Mouse (Mus musculus) heart, embryonic 14.5 days (tissue): ENCODE measurements at regions not wholly inside any gene's neighbourhood (a gene's known extent, or its start where the extent isn't known, plus 50 kb on each side); places are given as distances from the start of the nearest gene placed in this dataset.

Source experiments
- ATAC-seq: fragments of 200-750 bp; cut with Nextera tagmentation; 2 replicates; pipeline ENCODE4 v1.8.0; 2017; ENCODE audit warnings: low read depth, moderate TSS enrichment; ENCODE audit not compliant: insufficient number of reproducible peaks, insufficient read depth, low FRiP score
- H3K27ac ChIP-seq, 2 experiments: fragments of 200-500 bp in 1 of 2; fragments of 300-500 bp in 1 of 2; sonication (generic) in 1 of 2; replicated peaks in 1 of 2; 2 replicates each; pipeline ENCODE4 v1.5.1; 2012 to 2014; ENCODE audit warnings: low read depth in 2 of 2, low read length in 2 of 2, control low read depth in 1 of 2, mild to moderate bottlenecking in 1 of 2, mixed read lengths in 1 of 2; ENCODE audit not compliant: control insufficient read depth in 1 of 2, insufficient read depth in 1 of 2
- H3K27me3 ChIP-seq: fragments of 300-500 bp; sonication (generic); 2 replicates; pipeline ENCODE4 v1.6.1; 2014; ENCODE audit warnings: mild to moderate bottlenecking, low read length, control low read depth; ENCODE audit not compliant: control insufficient read depth, insufficient read depth
- H3K36me3 ChIP-seq: fragments of 300-500 bp; sonication (generic); 2 replicates; pipeline ENCODE4 v1.6.1; 2014; ENCODE audit warnings: mild to moderate bottlenecking, control low read depth, low read length, mixed read lengths; ENCODE audit not compliant: control insufficient read depth, insufficient read depth
- H3K4me1 ChIP-seq, 2 experiments: fragments of 200-500 bp in 1 of 2; fragments of 300-500 bp in 1 of 2; sonication (generic) in 1 of 2; 2 replicates each; pipeline ENCODE4 v1.6.1; 2012 to 2014; ENCODE audit warnings: low read length in 2 of 2, control low read depth in 1 of 2, mixed read lengths in 1 of 2; ENCODE audit not compliant: control insufficient read depth in 2 of 2, insufficient read depth in 2 of 2
- H3K4me2 ChIP-seq: fragments of 300-500 bp; sonication (generic); 2 replicates; pipeline ENCODE4 v1.6.1; 2014; ENCODE audit warnings: mild to moderate bottlenecking, low read length
- H3K4me3 ChIP-seq, 2 experiments: fragments of 200-500 bp in 1 of 2; fragments of 300-500 bp in 1 of 2; sonication (generic) in 1 of 2; 2 replicates each; pipeline ENCODE4 v1.5.1; 2012 to 2014; ENCODE audit warnings: low read length in 2 of 2, mild to moderate bottlenecking in 2 of 2, control low read depth in 1 of 2, low read depth in 1 of 2, moderate library complexity in 1 of 2; ENCODE audit not compliant: control insufficient read depth in 1 of 2, insufficient read depth in 1 of 2
- H3K9ac ChIP-seq: fragments of 300-500 bp; sonication (generic); 2 replicates; pipeline ENCODE4 v1.6.1; 2014; ENCODE audit warnings: mild to moderate bottlenecking, low read length
- H3K9me3 ChIP-seq: fragments of 300-500 bp; sonication (generic); 2 replicates; pipeline ENCODE4 v1.6.1; 2016; ENCODE audit warnings: low read length, control low read depth; ENCODE audit not compliant: control insufficient read depth
- WGBS: fragments of 180-500 bp; shearing (Covaris S2); extraction: QIAGEN DNeasy Blood & Tissue Kit; methylation state at CpG from one replicate; pipeline ENCODE4 v1.1.7; 2014; 5-methylcytosine and 5-hydroxymethylcytosine counted together

- no peaks in the 10 kb centered on the region for H3K9me3 ChIP-seq
- no peaks in the 10 kb centered on the region for H3K27me3 ChIP-seq
- no peak overlapping the region for H3K9ac ChIP-seq
- H3K36me3 ChIP-seq, result no peaks in the 10 kb centered on the region
- no peak overlapping the region for H3K4me2 ChIP-seq
- no peaks in the 10 kb centered on the region for H3K4me1 ChIP-seq
- ATAC-seq, result no peak
- no peak overlapping the region for H3K4me3 ChIP-seq
- 65% methylated on average over 1 of the region's 1 CpGs for WGBS
- no peak overlapping the region for H3K27ac ChIP-seq
These were observed 588.6 kb upstream of the Klf6 start for GRCm38 (mm10) chr13:5272506-5273192.

DNA sequence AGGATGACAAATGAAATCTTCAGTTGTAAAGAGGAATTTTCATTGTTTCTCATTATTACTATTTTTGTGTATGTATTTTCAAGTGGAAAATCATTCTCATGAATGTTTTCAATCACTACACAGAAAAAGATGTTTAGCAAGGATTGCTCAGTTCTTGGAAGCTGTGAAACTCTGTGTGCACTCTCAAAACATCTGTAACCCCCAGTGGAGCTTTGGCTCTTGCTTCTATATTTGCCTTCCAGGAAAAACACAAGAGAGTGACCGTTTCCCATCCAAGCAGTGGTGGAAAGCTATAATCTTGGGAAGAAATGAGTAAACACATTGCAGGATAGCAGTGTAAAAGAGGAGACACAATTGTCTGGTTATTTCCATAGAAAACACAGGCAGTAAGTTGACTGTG is 584.7 kb upstream of the Klf6 start:
- Histone ChIP-seq H3K36me3 (no peaks in the 10 kb centered on the region), H3K4me1 (no peaks in the 10 kb centered on the region), H3K27me3 (no peaks in the 10 kb centered on the region), H3K27ac (no peak overlapping the region), H3K9ac (no peak overlapping the region), H3K4me3 (no peak overlapping the region), H3K9me3 (no peaks in the 10 kb centered on the region), H3K4me2 (no peak overlapping the region)
- WGBS, result 50% methylated on average over 1 of the region's 1 CpGs
- ATAC-seq, result no peak

- ATAC-seq, result no peak
- H3K27me3 ChIP-seq, result no peaks in the 10 kb centered on the region
- 84% methylated on average over 1 of the region's 1 CpGs for WGBS
These were observed 571.4 kb upstream of the Klf6 start for GRCm38 (mm10) chr13:5289753-5290449.

DNA sequence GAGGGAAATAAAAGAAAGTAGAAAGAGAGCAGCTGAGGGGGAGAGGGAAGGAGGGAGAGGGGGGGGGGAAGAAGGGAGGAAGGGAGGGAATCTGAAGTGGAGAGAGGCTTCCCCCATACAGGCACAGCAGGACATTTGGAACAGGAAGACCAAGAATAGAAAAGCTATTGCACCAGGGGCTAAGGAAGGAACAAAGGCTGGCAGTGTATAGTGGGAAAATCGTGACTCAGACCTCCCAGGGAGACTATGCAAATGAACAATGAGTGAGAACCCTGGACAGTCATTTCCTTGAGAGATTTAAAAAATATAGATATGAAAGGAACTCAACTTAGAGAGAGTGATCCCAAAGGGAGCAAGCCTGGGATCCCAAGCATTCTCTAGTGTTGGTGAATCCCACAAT is 559.1 kb upstream of the Klf6 start:
- ATAC-seq, result peak; percentile 56
- Histone ChIP-seq H3K9me3 (no peaks in the 10 kb centered on the region), H3K36me3 (no peaks in the 10 kb centered on the region), H3K9ac (no peak overlapping the region), H3K4me2 (no peak overlapping the region), H3K4me3 (no peak overlapping the region), H3K27ac (no peak overlapping the region; a peak in 1 of 4 replicates), H3K4me1 (no peaks in the 10 kb centered on the region), H3K27me3 (no peaks in the 10 kb centered on the region)
- 30% methylated on average over 1 of the region's 1 CpGs for WGBS

More at GRCm38 (mm10) chr13:5289753-5290449, 571.4 kb upstream of the Klf6 start:
- H3K4me2 ChIP-seq, result no peak overlapping the region
- no peaks in the 10 kb centered on the region for H3K9me3 ChIP-seq
- H3K4me1 ChIP-seq, result peaks cover 0 to 4% of the 10 kb centered on the region in 2 experiments; a peak in 1 of 4 replicates
- H3K36me3 ChIP-seq, result no peaks in the 10 kb centered on the region
- no peak overlapping the region for H3K27ac ChIP-seq
- no peak overlapping the region for H3K9ac ChIP-seq
- H3K4me3 ChIP-seq, result no peak overlapping the region

DNA sequence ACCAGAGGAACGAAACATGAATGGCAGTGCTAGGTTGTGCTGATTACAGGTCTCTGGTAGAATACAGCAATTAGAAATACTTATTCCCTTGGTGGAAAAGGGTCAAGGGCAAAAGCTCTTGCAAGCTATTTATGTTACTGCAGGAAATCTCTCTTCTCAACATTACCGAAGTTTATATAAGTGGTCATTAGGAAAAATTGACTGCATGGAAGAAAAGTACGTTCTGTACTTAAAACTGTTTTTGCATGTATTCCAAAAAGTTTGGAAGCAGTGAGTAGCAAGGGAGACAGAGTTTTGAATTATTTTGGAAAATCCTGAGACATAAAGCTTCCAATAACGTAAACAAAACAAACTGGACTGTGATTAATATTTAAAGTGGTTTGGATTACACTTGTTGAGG is 554.6 kb upstream of the Klf6 start:
- ATAC-seq, result no peak
- 73% methylated on average over 4 of the region's 4 CpGs for WGBS

DNA sequence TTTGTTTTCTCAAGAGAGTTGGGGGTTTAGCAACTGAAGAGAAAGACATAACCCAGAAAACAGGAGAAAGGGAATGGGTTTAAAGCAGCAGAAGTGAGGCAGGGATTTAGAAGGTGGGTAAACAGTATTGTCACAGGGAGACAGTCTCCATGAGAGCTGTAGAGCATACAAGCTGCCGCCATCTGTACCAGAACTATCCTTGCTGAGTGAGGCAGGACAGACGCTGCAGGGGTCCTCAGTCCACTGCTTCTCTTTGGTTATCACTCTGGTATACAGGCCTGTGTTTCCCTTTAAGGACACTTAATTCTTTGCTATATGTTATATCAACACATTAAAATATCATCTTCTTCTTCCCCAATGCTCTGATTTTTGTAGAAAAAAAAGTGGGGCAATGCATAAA is 548.0 kb upstream of the Klf6 start:
- no peaks in the 10 kb centered on the region for H3K27me3 ChIP-seq
- no peak overlapping the region for H3K27ac ChIP-seq
- no peak overlapping the region for H3K9ac ChIP-seq
- H3K4me1 ChIP-seq, result no peaks in the 10 kb centered on the region
- WGBS, result 45% methylated on average over 2 of the region's 2 CpGs
- H3K9me3 ChIP-seq, result no peaks in the 10 kb centered on the region
- H3K4me2 ChIP-seq, result no peak overlapping the region
- H3K4me3 ChIP-seq, result no peak overlapping the region
- no peaks in the 10 kb centered on the region for H3K36me3 ChIP-seq
- no peak for ATAC-seq

More for the DNA sequence above, 554.6 kb upstream of the Klf6 start:
- Histone ChIP-seq H3K4me2 (no peak overlapping the region), H3K36me3 (no peaks in the 10 kb centered on the region), H3K27me3 (no peaks in the 10 kb centered on the region), H3K4me3 (no peak overlapping the region), H3K9ac (no peak overlapping the region), H3K9me3 (no peaks in the 10 kb centered on the region), H3K4me1 (no peaks in the 10 kb centered on the region), H3K27ac (no peak overlapping the region)

DNA sequence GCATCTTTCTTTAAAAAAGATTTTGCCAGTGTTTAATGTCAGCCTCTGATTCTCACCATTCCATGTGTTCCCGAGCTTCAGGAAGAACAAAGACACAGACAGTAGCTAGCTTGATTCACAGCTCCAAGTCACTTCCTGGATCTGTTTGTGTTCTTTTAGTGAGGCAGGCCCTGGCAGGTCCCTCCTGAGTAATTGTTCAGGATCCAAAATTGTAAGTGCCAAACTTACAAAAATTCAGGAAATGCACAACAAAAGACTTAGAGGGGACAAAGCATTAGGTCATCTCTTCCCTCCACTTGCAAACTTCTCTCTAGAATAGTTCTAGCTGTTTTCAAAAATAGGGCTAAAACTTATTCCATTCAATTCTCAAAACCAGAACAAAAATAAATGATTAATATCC is 546.3 kb upstream of the Klf6 start:
- H3K4me1 ChIP-seq, result no peaks in the 10 kb centered on the region
- H3K27me3 ChIP-seq, result no peaks in the 10 kb centered on the region
- no peak overlapping the region for H3K27ac ChIP-seq
- H3K36me3 ChIP-seq, result no peaks in the 10 kb centered on the region
- no peak for ATAC-seq
- no peak overlapping the region for H3K9ac ChIP-seq
- H3K4me3 ChIP-seq, result no peak overlapping the region
- no peak overlapping the region for H3K4me2 ChIP-seq
- H3K9me3 ChIP-seq, result no peaks in the 10 kb centered on the region
- WGBS, result 43% methylated on average over 1 of the region's 1 CpGs
